Mouse (Mus musculus): ENCODE measurements around the gene Krt17.
"Not testable (repeated sequence)": the region's sequence is repeated elsewhere in the genome, so short reads cannot be mapped to it uniquely, and the experiment has no call there.

The Krt17 gene

DNA sequence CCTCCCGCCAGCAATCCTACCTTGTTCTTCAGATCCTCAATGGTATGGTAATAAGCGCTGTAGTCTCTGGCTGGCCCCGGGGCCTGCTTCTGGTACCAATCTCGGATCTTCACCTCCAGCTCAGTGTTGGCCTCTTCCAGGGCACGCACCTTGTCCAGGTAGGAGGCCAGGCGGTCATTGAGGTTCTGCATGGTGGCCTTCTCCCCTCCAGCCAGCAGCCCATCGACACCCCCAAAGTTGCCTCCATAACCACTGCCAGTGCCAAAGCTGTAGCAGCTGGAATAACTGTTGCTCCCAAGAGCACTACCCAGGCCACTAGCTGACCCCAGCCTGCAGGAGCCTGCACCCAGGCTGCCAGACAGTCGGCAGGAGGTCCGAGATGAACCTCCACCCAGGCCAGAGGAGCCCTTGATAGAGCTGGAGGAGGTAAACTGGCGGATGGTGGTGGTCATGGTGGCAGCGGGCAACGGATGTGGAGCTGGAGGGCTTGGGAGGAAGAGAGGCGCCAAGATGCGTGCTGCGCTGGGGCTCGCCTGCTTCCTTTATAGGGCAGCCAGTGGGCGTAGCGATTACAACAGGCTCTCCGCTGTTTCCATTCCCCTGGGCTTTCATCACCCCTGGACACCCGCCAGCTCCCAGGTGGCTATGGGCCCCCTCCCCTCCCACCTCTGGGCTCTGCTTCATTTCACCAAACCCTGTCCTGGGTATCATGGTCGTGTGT lies at the start of gene Krt17:
TSS of gene Krt17 (minus strand) at position 516 of the 721 bp plus-strand sequence.
- in situ Hi-C loops (cut with MseI, MboI): no loop called here

DNA sequence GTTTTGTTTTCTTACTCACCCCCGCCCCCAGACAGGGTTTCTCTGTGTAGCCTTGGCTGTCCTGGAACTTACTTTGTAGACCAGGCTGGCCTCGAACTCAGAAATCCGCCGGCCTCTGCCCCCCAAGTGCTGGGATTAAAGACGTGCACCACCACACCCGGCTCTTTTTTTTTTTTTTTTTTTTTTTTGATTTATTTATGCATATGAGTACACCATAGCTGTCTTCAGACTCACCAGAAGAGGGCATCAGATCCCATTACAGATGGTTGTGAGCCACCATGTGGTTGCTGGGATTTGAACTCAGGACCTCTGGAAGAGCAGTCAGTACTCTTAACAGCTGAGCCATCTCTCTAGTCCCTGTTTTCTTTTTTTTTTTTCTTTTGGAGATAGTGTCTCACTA lies 47.8 kb upstream of the Krt17 start:
- in situ Hi-C loops (cut with MseI, MboI): not testable (repeated sequence)

DNA sequence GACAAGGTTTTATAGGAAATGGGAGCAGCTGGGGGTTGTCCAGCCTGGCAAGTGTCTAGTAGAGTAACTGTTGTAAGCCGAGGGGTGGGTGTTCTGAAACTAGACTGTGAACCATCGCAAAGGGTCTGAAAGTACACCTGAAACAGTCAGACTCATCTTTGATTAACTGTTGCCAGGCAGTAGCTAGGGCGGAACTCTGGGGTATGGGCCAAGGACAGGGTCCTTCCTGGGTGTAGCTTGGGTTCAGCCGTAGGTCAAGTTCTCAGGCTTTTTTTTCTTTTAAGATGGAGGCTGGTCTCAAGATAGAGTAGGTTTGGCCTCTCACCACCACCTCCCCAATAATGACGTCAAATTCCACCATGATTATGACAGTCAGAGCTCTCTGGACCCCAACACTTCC lies 47.1 kb upstream of the Krt17 start:
- in situ Hi-C loops (cut with MseI, MboI): no loop called here

DNA sequence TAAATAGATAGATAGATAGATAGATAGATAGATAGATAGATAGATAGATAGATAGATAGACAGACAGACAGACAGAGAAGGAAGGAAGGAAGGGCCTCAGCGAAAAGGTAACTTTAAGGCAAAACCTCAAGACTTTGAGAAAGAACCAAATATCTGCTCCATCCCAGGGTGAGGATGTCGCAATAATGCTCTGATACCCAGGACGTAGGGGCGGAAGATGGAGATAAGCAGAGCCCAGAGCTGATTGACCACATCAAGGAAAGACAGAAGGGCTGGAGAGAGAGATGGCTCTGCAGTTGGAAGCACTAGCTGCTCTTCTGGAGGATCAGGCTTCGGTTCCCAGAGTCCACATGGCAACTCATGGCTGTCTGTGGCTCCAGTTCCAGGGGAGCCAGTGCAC lies 40.5 kb upstream of the Krt17 start:
- in situ Hi-C loops (cut with MseI, MboI): no loop called here

DNA sequence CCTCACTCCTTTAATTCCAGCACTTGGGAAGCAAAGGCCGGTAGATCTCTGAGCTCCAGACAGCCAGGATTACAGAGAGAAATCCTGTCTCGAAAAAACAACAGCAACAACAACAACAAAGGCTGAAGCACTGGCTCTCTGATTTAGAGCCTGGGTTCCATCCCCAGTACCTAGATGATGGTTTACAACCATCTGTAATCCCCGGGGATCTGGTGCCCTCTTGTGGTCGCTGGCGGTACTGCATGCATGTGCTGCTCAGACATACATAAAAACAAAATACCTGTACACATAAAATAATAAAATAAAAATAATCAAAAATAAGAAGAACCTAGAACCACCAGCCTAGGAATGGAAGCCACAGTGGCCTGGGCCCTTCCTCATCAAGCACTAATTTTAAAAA lies 39.5 kb upstream of the Krt17 start:
- in situ Hi-C loops (cut with MseI, MboI): no loop called here

DNA sequence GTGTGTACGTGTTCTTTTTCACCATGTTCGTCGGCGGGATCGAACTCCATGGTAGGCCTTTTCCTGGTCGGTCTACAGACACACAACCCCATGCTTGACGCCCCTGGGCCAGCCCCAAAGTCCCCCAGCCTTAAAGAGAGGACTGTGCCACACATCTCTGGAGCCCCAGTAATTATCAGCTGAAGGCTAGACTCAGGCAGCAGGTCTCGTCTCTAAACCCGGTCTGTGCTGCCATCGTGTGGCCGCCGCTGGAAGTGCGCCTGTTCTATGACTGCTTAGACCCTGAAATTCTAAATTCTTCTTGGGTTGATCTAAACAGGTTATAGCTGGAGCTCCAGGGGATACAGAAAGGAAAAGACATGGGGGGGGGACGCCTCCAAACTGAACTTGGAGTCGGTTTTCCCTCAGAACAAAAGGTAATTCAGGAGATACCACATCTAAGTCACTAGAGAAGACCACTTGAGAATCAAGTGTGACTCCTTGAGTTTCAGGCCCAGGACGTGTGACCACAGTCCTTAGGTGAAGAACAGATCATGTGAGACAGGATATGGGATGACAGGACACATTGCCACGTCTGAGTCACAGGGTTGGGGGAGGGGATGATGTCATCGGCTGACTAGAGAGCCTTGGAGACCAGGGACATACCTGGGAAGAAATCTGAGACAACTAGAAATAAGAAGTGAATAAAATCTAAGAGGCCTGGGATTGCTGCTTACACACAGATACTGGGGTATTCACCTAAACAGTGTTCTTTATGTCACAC lies 37.6 kb upstream of the Krt17 start:
- in situ Hi-C loops (cut with MseI, MboI): loop anchor here in 1 of 2 experiments (10.0 kb wide), 1 partner anchor 834 kb away; no protein-coding TSS in a partner anchor

DNA sequence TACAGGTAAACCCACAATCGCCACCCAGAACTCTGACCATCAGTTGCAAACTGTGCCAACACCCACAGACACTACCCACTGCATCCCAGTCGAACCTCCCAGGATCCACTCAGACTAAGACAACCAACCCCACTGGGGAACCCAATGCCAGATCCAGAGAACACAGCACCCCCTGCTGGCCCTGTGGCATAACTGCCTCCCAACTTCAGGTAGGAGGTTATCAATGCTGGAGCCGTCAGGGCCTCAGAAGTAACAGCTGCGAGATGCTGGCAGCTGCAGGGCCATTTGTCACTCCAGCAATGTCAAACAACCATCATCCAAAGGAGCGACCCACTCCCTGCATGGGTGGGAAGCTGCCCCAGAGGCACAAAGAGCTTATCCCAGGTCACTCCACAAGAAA lies 37.0 kb upstream of the Krt17 start:
- in situ Hi-C loops (cut with MseI, MboI): loop anchor here in 1 of 2 experiments (10.0 kb wide), 1 partner anchor 833 kb away; no protein-coding TSS in a partner anchor

DNA sequence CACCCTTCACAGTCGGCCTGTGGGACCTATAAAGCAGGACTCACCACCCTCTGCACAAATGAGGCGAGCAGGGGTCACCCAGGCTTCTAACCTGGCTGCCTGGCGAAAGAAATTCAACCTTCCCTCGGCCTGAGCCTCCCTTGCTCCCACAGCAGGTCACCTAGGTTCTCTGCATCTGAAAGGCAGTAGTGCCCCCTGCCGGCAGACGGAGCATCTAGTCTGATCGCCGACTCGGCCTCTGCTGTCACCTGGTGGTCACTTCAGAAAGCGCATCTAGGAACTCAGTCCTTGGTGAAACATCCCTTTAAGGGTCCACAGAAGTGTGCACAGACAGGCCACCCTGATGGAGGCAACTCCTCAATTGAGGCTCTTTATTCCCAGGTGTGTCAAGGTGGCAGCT lies 34.5 kb upstream of the Krt17 start:
- in situ Hi-C loops (cut with MseI, MboI): loop anchor here in 1 of 2 experiments (10.0 kb wide), 1 partner anchor 831 kb away; no protein-coding TSS in a partner anchor

DNA sequence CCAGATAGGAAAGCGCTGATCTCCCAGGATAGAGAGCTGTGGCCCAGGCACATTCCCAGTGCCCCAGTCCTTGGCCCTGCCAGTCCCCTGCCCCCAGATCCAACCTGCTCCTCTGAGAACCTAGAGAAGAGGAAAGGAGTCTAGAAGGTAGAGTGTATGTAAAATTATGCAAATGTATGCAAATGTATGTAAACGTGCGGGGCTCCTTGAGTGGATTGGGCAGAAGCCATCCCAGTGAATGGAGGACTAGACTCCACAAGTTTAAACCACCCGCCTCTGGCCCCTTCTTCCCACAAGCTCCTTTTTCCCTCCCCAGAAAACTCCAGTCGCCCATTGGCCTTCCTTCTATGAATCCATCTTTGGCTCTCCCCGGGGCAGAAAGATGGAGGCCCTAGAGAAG lies 32.1 kb upstream of the Krt17 start:
- in situ Hi-C loops (cut with MseI, MboI): loop anchor here in 1 of 2 experiments (10.0 kb wide), 1 partner anchor 828 kb away; no protein-coding TSS in a partner anchor

DNA sequence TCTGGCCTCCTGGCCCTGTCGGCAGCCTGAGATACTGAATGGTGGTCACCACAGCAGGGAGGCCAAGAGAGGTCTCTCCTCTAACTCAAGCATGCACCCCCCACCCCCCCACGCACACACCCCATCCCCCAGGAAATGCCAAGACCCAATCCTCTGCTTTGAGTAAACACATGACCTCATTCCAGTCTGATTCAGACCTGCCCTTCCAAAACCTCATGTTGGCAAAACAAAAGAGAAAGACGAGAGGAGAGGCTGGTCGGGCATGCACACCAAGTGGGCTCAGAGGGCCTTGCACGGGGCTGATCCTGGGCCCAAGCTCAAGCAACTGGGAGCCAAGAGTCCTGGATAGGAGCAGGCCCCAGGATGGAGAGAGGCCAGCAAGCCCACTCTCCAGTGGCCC lies 29.4 kb upstream of the Krt17 start:
- in situ Hi-C loops (cut with MseI, MboI): loop anchor here in 1 of 2 experiments (10.0 kb wide), 1 partner anchor 825 kb away; no protein-coding TSS in a partner anchor

DNA sequence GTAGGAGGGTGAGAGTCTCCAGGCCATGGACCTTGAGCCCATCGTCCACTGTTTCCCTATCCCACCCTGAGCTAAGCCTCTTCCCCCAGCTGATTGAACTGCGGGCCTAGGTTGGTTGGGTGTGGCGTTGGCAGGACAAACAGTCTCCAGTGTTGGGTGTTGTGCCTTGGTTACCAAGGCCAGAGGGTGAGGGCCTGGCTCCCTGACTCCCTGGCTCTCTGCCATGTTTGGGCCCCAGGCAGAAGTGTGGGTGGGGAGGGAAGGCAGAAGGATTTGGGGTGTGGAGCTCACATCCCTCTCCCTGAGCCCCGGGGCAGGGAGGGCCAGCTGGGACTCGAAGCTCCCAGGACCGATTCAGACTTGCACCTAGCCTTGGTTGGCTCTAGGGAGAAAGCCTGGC lies 28.1 kb upstream of the Krt17 start:
- in situ Hi-C loops (cut with MseI, MboI): loop anchor here in 1 of 2 experiments (10.0 kb wide), 2 partner anchors 114 to 214 kb away; no protein-coding TSS in a partner anchor

DNA sequence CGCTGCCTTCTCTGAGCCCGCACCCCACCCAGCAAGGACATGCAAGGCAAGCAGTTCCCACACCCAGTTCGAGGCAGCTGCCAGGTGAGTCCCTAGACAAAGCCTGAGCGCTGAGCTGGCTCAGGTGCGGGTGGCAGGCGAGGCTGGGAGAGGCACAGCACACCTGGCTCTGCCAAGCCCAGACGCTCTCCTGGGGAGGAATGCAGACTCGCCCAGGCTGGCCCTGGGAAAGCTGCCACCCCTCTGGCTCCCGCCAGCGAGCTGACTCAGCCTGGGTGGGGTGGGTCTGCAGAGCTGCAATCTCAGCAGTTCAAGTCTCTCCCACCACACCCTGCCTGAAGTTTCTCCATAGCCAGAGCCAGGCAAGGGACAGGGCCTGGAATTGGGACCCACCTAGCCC lies 26.2 kb upstream of the Krt17 start:
- in situ Hi-C loops (cut with MseI, MboI): loop anchor here in 1 of 2 experiments (10.0 kb wide), 2 partner anchors 112 to 212 kb away; no protein-coding TSS in a partner anchor

DNA sequence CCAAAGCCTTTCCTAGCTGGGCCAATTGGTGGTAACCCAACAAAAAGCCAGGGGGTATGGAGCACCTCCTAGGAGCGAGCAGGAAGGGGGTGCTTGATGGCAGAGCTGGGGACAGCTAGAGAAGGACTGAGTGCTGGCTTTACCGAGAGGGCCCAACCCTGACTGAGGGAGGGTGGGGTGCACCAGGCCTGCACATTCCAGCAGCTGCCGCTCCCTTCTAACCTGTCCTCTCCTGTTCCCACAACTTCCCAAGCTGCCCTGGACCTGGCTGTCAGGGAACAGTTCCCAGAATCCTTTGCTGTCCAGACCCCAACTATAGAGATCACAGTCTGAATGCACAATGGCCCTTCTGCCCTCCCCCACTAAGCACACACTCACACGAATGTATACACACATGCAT lies 24.2 kb upstream of the Krt17 start:
- in situ Hi-C loops (cut with MseI, MboI): loop anchor here (5.0 to 10.0 kb wide), 4 partner anchors 110 to 218 kb away; no protein-coding TSS in a partner anchor

DNA sequence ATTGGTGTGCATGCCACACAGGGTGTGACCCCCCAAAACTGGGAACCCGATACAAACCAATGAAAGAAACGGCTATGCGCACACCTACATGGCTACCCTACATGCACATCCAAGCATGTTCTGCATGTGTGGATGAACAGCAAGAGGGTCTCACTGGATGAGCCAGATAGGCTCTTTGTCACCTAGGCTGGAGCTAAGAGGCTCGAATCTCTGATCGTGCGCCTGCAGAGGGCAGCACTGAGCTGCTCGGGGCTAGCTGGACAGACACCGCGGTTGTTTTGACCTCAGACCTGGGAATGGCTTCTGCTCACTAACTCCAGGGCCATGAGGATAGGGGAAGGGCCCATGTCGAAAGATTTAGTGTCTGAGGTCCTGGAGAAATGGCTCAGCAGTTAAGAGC lies 21.7 kb upstream of the Krt17 start:
- in situ Hi-C loops (cut with MseI, MboI): loop anchor here (5.0 to 10.0 kb wide), 4 partner anchors 108 to 215 kb away; no protein-coding TSS in a partner anchor

DNA sequence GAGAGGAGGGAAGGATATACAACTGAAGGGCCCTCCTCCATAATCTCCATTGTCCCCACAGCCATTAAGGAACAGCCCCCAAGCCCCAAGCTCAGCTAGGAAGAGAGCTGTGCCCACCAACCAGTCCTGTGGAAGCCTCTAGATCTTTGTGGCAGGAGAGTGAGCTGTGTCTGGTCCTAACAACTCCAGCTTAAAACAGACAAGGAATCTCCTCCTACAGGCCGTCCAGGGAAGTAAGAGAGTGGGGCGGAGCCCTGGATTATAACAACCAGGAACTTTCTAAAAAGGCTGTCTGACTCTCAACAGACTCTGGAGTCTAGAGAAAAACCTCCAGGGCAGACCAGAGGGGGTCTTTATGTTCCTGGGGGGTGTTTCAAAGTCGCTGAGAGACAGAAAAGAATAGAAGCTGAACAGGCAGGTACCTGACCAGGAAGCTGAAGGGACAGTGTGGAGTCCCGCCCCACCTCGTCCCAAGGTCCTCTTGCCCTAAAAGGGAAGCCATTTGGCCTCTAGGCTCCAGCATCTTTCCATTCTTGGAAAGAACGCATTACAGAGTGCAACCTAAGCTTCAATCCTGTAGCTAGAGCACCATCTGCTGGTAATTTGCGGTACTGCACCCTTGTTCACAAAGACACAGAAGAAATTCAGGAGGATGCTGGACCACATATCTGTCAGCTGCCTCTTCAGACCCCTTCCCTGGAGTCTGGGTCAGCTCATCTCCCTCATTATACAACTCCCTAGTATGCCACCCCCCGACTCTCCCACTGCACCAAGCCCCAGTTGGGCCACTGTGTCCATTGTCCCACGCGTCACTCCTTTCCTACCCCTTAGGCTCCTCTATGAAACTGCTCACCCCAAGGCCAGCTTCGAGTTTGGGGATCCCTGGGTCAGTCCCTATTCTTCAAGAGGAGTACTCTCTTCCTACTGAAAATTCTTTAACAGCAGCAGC lies 21.0 kb upstream of the Krt17 start:
- in situ Hi-C loops (cut with MseI, MboI): loop anchor here (5.0 to 10.0 kb wide), 4 partner anchors 107 to 215 kb away; no protein-coding TSS in a partner anchor

DNA sequence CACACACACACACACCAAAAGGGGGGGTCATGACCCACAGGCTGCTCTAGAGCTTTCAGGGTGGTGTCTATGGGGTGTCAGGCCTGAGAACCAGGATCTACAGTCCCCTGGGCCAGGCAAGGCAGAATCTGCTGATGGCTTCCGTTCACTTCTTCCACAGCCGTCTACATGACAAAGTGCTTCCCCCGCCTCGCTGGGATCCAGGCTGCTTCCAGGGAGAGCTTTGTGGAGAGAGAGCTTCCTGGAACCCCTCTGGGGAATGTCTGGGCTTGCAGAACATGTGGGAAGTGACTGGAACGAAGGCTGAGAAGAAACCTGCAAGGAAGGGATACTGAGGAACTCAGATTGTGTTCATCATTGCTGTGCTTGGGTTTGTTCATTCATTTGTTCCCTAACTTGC lies 17.9 kb upstream of the Krt17 start:
- in situ Hi-C loops (cut with MseI, MboI): no loop called here

DNA sequence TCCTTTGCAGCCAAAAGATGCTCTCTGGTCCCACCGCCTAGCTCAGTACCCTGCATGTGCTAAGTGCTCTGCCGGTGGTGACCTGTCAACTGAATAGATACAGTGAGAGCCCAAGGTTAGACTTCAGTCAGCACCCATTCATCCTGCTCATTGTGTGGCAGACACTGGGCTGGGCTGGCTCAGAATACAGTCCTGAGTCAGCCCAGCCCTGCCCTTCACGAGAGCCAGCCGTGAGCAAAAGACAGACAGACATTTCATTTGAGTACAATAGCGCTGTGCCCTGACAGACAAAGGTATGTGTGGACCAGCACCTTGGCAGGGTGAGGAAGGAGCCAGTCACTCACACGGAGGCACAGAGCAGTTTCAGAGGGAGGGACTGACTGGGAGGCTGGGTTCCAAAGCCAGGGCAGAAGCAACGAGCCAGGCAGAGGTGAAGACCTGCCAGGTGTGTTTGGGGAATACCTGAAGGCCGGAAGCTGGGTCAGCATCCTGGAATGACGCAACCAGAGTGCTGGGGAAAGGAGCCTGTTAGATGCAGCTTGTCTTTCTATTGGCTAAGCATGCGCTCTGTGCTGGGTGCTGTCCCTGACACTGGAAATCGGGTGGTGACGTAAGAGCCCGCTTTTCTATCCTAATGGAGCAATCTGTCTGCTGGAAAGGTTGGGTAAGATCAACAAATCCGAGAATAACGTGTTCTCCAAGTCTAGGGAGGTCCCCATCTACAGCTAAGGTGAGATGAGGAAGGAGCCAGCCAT lies 17.1 kb upstream of the Krt17 start:
- in situ Hi-C loops (cut with MseI, MboI): no loop called here

DNA sequence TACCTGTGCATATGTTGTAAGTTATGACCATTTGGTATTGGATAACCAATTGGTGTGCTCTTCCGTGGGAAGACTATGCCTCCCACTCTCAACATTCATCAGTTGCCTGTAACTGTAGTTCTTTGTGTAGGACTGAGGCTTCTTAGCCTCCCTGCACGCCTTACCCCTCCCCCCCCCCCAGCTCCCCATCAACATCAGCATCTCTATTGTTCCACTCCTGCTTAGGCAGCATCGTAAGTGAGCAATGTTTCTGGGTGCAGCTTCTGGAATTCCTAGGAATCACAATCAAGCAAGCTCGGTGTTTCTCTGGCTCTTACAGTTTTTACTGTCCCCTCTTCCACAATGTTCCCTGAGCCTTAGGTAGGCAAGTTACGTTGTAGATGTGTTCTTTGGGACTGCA lies 14.6 kb upstream of the Krt17 start:
- in situ Hi-C loops (cut with MseI, MboI): no loop called here

DNA sequence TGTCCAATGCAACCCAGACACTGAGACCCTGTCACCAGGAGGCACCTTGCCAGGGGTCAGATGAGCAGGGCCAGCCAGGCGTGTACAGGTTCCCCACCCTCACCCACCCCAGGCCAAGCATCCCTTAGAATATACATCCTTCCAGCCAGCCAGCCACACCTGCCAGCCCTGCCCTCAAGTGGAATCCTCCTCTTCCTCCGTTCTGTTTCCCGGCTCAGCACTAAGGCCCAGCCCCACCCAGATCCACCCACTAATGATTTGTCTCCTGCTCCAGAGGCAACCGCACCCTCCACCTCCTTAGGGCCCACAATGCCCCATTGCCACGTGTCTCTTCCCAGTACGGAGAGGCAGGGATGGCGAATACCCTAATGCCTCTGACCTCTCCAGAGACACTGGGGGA lies 13.9 kb upstream of the Krt17 start:
- in situ Hi-C loops (cut with MseI, MboI): no loop called here

DNA sequence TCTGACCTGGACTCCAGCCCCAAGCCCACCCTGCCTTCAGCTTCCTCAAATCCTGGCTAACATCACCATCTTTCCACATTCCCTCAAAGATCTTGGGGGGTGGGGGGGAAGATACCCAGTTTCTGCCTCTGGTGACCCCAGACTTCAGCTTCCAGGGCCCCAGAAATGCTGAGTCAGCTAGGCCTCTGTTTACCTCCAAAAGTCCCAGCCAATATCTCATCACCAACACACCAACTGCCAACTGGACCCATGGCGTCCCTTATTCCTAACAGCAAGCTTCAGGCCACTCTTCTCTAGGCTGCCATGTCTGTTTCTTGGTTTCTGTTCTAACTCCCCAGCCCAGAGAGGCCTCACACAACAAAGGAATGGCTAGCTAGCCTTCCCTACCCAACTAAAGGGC lies 11.0 kb upstream of the Krt17 start:
- in situ Hi-C loops (cut with MseI, MboI): no loop called here
